Comparison of ENCODE assay signal across 1 mouse cellular context in genomic region chr10:59225137-59225536, GRCm38 (mm10).
TF ChIP-seq lines count a peak whose summit lies in the region.

No protein-coding gene starts in this region.

TF ChIP-seq in CH12.LX, 34 proteins besides CTCF, POLR2A, EP300 and RAD21 (continued from another document):
- no peak for TF ChIP-seq UBTF (IDR thresholded peaks at IDR 0.05; ENCODE audit: low read depth, low read length)
- TF ChIP-seq ZC3H11A (IDR thresholded peaks at IDR 0.05; ENCODE audit: low read depth, low read length) = no peak
- TF ChIP-seq USF1 (IDR thresholded peaks at IDR 0.05; ENCODE audit: low read depth, low read length) = peak; percentile 22; the same call in 1 of the 2 replicates
- no peak for TF ChIP-seq MAZ (IDR thresholded peaks at IDR 0.05; ENCODE audit: low read depth, low read length)
- no peak for TF ChIP-seq RCOR1 (conservative IDR thresholded peaks at IDR 0.05; ENCODE audit: low read depth, low read length)
- TF ChIP-seq ELF1 (IDR thresholded peaks at IDR 0.05; ENCODE audit: low read depth, low read length) = peak; percentile 45; the same call in 1 of the 2 replicates
- TF ChIP-seq JUN (IDR thresholded peaks at IDR 0.05; ENCODE audit: insufficient read depth, low read depth, low read length) = no peak
- no peak for TF ChIP-seq CHD2 (IDR thresholded peaks at IDR 0.05; ENCODE audit: low read length)
- TF ChIP-seq PAX5 (IDR thresholded peaks at IDR 0.05; ENCODE audit: low read length) = no peak
- TF ChIP-seq SIN3A (IDR thresholded peaks at IDR 0.05; ENCODE audit: low read length) = peak; percentile 72; the same call in 1 of the 2 replicates
- peak; percentile 62 for TF ChIP-seq ETS1 (conservative IDR thresholded peaks at IDR 0.05; ENCODE audit: low read depth, low read length)
- no peak for TF ChIP-seq HCFC1 (IDR thresholded peaks at IDR 0.05; ENCODE audit: low read depth, low read length)
- TF ChIP-seq MAX (IDR thresholded peaks at IDR 0.05; ENCODE audit: low read length) = no peak
- TF ChIP-seq MXI1 (IDR thresholded peaks at IDR 0.05; ENCODE audit: low read depth, low read length) = peak; percentile 75
- peak; percentile 88 for TF ChIP-seq BHLHE40 (IDR thresholded peaks at IDR 0.05; ENCODE audit: low read depth, low read length)
- TF ChIP-seq GABPA (IDR thresholded peaks at IDR 0.05; ENCODE audit: insufficient replicate concordance, low read depth, low read length) = no peak
- TF ChIP-seq ZMIZ1 (IDR thresholded peaks at IDR 0.05; ENCODE audit: low read depth, low read length) = no peak
- peak; percentile 88 for TF ChIP-seq IRF4 (IDR thresholded peaks at IDR 0.05; ENCODE audit: low read depth, low read length)
- no peak for TF ChIP-seq TBP (conservative IDR thresholded peaks at IDR 0.05; ENCODE audit: low read depth, low read length)
- no peak for TF ChIP-seq E2F4 (IDR thresholded peaks at IDR 0.05; ENCODE audit: insufficient replicate concordance, low read depth, low read length)
